Mouse (Mus musculus): Measurements from ENCODE around the gene Jag2.

Gene Jag2

DNA sequence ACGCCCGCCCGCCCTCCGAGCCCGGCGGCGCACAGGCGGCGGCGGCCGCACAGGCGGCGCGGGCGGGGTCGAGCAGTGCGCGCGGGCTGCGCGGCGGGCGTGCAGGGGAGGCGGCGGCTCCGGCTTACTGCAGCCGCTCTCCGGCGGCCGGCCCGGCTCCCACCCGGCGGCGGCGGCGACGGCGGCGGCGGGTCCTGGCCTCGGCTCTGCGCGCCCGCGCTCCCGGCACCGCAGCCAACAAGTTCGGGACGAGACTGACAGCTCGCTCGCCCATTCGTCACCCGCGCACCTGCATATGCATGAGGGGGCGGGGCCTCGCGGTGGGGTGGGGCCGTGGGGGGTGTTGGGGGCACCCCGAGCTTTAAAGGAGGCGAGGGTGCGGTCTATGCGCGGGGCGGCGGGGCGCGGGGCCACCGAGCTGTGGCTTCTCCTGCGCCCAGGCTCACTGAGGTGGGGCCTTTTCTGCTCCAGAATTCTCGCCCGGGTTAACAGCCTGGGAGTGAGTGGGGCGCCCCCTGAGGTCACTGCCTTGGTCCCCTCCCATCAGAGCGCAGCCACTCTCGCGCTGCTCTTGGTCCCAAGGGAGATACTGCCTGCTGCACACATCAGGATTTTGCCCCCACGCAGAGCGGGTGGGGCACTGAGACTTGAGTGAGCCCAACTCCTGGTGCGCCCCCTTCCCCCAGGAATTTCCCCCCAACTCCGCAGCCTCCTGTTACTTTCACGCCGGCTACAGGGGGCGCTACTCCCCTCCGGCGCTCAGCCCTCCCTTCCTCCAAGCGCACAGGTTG is at the start of gene Jag2:
Jag2 (minus strand) TSS at position 215 of the 791 bp plus-strand sequence.
- DNase-seq: peak; percentile 84

- DNase-seq: no peak
These were observed 47.6 kb upstream of the Jag2 start for GRCm38 (mm10) chr12:112977156-112977555.

GRCm38 (mm10) chr12:112976371-112977073 is 46.9 kb upstream of the Jag2 start, which contains the start of gene Btbd6:
TSS of gene Btbd6 (plus strand) at chr12:112976482.
- peak; percentile 95 for DNase-seq

GRCm38 (mm10) chr12:112974736-112975135 is 45.2 kb upstream of the Jag2 start:
- DNase-seq: no peak

- no peak for DNase-seq
These were observed 40.0 kb upstream of the Jag2 start for GRCm38 (mm10) chr12:112969616-112970015.

DNA sequence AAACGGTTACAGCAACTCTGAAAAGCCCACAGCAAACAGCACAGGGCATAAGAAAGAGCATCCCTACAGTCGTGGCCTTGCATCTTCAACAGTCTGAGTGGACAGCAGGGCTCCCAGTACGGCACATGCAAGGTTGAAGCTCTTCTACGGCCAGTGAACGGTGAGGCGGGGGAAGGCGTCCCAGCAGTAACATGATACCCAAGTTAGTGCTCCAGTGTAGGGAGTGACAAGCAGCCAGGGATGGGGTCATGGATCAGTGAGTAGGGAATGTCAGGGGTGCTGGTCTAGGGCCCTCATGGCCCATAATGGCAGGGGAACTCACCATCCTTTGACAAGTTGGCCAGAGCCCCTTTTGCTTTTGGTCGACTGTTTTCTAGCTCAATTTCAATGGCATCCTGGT is 39.4 kb upstream of the Jag2 start:
- no peak for DNase-seq

GRCm38 (mm10) chr12:112965783-112966182 is 36.2 kb upstream of the Jag2 start:
- DNase-seq: no peak

GRCm38 (mm10) chr12:112961872-112962271 is 32.3 kb upstream of the Jag2 start:
- no peak for DNase-seq

DNA sequence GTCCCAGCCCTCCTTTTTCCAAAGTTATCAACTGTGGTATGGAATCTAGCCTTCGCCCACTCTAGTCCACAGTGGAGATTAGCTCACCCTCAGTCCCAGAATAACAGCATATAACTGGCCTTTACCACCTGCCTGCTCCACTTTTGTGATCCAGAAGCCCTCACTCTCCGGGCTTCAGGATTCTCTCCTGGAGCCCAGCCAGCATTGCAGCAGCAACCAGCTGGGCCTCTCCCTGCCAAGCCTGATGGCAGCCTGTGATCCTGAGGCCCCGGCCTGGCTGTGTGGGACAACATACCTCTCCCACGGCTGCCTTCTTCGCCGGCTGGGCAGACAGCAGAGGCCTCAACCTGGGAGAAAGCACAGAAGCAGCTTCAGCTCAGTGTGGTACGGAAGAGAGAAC is 31.9 kb upstream of the Jag2 start:
- DNase-seq: no peak

DNA sequence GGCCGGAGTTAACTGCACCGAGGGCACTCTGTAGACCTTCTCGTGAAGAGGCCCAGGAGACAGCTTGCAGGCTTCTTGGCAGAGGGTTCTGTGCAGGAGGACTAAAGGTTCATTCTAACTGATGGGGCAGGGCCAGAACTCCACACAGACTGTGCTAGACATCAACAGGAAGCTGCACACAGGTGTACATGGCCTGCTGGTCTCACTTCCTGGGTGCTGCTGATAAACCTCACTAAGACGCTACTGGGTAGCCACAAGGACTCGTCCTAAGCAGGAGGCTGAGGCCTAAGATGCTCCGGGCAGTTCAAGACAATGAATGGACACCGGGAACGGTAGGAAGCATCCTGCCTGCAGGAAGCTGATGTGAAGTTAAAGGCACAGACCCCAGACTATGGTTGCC is 29.8 kb upstream of the Jag2 start:
- no peak for DNase-seq

GRCm38 (mm10) chr12:112958303-112958702 is 28.7 kb upstream of the Jag2 start:
- no peak for DNase-seq

GRCm38 (mm10) chr12:112955800-112956199 is 26.2 kb upstream of the Jag2 start:
- DNase-seq: peak; percentile 67

DNA sequence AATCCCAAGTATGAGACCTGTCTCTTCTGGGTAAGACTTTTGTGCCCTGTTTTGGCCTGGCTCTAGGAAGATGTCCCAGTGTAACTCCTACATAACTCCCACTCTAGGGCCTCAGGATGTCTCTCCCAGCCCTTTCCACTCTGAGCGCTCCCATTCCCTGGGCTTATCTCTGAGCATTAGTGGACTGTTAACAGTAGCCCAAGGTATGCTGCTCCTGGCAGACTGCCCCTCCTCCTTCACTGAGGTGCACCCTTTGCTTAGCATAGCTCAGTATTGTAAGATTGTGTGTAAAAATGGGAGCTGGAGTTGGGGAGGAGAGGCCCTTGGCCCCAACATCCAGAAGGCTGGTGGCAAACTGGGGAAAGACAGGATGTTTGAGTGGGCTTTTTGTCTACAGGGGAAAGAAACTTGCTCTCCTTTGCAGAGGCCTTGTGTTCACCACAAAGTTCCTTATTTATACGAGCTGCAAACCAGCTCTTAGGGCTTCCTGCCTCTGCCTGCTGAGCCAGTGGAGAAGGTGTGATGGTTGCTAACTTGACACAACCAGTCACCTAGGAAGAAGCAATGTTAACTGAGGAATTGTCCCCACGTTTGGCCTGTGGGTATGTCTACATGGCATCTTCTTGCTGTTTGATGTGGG is 23.5 kb upstream of the Jag2 start:
- DNase-seq: no peak

DNA sequence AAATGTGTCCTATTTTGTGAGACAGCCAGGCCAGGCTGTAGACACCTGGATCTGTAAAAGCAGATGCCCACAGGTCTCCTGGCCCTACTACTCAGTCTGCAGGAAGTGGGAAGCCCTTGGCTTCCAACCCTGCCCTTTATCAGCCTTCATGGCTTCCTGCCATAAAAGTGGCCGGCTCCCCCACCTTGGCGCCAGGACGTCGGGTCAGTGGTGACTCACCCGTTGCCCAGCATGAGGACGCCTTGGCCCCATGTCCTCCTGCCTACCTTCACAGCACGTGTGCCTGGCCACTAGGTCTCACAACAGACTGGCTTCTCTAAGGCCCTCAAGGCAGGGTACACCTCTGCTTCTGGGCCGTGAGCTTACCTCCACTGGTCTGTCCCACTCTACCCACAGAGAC is 22.9 kb upstream of the Jag2 start:
- DNase-seq: no peak

- no peak for DNase-seq
These were observed 21.7 kb upstream of the Jag2 start for GRCm38 (mm10) chr12:112951150-112951842.

DNA sequence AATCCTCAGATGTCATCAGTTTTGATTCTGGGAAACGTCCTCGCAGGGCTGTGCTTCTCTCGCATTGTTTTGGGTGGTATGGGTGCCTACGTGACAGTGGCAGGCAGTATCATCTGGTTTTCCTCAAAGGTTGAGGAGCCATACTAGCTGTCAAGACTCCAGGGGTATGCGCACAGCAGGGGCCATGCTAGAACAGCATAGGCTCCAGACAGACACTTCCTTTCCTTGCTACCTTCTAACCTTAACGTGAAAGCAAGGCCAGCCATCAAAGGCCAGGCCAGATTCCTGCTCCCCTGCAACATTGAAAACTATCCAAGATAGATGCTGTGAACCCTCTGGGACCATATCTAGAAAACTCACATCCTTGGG is 21.2 kb upstream of the Jag2 start:
- DNase-seq: no peak

DNA sequence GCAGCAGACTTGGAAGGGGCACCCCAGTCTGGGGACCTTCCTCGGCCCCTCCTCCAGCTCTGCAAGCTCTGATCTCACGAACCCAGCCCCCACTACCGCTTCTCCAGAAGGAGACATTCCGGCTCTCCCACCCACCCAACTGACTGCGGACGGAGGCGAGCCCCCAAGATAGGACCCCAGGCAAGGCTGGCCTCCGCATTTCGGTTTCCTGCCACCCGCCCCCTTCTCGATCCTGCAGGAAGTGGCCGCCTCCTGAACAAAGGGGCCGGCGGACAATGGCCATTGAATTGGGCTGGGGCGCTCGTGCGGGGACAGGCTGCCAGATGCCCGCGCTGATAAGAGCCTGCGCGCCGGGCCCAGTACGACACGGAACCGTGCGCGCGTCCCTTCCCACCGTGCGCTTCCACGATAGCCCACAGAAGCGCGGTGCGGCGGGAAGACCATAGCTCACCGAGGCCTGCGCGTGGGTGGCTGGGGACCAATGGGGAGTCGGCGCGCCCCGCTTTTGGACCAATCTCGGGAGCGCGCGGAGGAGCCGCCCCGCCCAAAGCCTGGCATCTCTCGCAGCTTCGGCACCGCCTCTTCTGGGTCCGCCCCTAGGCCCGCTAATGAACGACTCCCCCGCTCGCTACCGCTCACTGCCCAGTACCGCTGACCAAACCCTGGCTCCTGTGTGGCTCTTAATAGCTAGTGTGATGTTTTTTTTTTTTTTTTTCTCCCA is 20.6 kb upstream of the Jag2 start:
- DNase-seq: peak; percentile 96

DNA sequence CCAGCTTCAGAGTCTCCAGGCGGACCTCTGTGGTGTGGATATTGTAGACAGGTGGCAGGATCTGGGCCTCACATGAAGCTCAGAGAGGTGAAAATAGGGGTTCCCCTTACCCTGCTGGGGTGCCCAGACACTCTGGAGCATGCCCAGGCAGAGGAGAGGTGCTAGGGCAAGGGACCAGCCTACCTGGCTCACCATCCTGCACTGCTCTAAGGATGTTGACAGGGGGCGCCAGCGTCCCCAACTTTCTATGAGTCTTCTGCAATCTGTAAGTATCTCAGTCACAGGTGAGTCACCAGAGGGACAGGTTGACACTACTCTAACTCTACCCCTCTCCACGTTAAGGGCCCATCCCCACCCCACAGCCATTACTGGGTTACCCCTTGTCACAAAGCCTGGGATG is 17.7 kb upstream of the Jag2 start:
- no peak for DNase-seq

DNA sequence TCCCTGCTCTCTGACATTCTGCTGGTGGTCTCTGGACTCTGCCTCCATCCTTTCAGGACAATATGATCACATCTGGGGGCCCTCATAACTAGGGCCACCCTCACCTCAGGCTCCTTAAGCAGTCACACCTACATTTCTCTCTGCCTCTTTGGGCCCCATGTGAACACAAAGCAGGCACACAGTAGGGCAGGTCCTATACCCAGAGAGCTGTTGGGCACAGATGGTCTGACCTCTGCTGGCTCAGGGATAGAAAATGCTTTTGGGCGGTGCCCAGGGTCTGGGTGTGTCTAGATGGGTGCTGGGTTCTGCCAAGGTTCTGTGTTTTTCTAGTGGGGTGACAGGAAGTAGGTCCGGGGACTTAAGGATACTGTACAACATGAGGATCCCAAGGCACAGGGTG is 14.1 kb upstream of the Jag2 start:
- no peak for DNase-seq

DNA sequence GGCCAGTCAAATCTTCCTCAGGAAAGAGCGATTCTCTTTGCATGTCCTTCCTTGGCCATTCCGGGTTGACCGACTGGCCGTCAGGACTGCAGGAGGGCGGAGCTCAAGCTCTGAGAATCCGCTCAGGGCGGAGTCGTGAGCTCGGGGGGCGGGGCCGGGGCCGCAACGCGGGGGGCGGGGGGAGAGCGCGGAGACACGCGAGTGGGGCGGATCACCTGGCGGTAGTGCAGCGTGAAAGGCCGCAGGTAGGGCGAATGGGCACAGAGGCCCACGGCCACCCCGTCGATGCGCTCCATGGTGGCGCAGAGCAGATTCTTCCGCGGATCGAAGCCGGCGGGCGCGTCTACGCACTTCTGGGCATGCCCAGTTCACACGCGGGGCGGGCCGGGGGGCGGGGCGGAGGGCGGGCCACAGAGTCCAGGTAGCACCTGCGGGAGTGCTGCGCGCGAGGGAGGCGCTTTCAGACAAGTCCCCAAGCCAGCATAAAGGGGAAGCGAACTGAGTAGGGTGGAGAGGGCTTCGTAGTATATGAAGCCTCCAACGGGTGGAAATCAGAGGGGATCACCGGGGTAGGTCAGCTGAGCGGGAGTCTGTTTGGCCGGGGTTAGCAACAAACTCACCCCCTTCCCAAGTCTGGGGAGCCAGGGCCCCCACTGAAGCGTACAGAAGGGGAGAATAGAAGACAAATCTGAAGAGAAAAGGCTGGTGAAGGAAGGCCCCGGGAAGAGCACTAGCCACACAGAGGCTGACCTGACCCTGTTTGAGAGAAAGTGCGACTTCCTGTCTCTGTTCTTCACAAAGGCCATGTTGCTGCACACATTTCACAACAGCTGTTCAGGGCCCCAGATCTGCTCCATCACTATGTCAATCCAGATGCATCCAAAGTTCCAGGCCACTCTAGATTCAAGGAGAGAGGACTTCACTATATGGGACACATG is 12.5 kb upstream of the Jag2 start, which contains the start of gene Nudt14:
Nudt14 (minus strand) TSS at position 349 of the 938 bp plus-strand sequence.
- peak; percentile 68 for DNase-seq

DNA sequence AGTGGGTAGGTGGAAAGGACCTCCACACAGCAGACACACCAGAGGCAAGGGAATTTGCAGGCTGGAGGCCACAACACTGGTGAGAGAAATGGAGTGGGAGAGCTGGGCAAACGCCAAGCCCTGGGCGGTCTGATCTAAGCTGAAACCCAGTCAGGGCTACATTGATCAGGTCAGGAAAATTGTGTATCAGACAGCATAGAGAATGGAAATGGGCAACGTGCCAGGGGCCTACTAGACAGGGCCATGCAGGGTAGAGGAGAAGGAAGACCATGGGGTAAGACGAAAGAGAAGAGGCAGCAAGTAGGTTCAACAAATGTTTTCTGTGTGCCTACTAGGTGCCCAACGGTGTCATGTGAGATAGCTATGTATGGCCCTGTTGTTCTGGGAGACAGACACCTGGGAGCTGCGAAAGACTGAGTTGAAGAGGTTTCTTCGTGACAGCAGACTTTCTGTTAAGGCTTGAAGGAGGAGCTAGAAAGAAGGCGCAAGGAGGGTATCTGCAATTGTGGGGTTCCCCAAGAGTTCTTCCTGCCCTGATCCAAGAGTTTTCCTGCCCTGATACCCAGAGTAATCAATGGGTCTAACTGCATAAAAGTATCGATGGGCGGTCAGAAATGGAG is 11.7 kb upstream of the Jag2 start:
- no peak for DNase-seq
